ENCODE assay signal across 19 mouse cellular contexts in the genomic region with DNA sequence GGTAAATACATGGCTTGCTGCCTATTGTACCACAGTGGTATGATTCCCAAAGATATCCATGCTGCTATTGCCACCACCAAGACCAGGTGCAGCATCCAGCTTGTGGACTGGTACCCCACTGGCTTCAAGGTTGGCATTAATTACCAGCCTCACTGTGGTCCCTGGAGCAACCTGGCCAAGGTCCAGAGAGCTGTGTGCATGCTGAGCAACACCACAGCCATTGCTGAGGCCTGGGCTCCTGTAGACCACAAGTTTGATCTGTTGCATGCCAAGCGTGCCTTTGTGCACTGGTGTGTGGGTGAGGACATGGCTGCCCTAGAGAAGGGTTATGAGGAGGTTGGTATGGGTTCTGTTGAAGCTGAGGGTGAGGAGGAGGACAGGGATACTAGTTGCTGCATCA.
A peak's percentile ranks its signal among the peaks of the same experiment; 100 is the strongest.
DNase-seq lines count a peak whose midpoint lies in the region; ATAC-seq and TF ChIP-seq lines count a peak whose summit lies in the region.
"Had no signal": no experiment of that assay in that cellular context is flagged by ENCODE, and none has a peak within 500 bp of the region (broad histone marks: within the 10 kb centered on the region; RNA-seq: fewer than 3 reads in every experiment).

No protein-coding gene starts in this region.

- ATAC-seq in cerebellum, adult (ENCODE audit: insufficient number of reproducible peaks, low FRiP score, low TSS enrichment) = no peak
- ATAC-seq in liver, embryonic 11.5 days (replicated peaks; ENCODE audit: low FRiP score) = no peak
- ATAC-seq: activated CD4-positive, CD25-positive, alpha-beta regulatory T cell, adult 4 months; lung, postnatal 0 days had no signal

- WGBS in liver, embryonic 11.5 days = 80% methylated on average over 1 of the region's 1 CpGs

- H3K9ac ChIP-seq in liver, embryonic 11.5 days (ENCODE audit: low read depth, low read length) = no peak overlapping the region
- H3K9ac ChIP-seq: heart, embryonic 15.5 days; hindbrain, embryonic 15.5 days; liver, embryonic 13.5 days; neural tube, embryonic 15.5 days; stomach, embryonic 15.5 days had no signal

- H3K79me2 ChIP-seq in myocyte (ENCODE audit: control insufficient read depth, insufficient read depth) = peaks cover 23% of the 10 kb centered on the region

- peaks cover 5% of the 10 kb centered on the region; the same call in 1 of the 2 replicates for H3K4me1 ChIP-seq in liver, embryonic 11.5 days (replicated peaks; ENCODE audit: control insufficient read depth, insufficient read depth, low read length)
- H3K4me1 ChIP-seq: forebrain, embryonic 10.5 days; stomach, embryonic 15.5 days had no signal

- H3K4me3 ChIP-seq in myocyte = no peak overlapping the region
- H3K4me3 ChIP-seq in liver, embryonic 11.5 days (ENCODE audit: low read depth, low read length) = no peak overlapping the region
- H3K4me3 ChIP-seq: forebrain, embryonic 10.5 days; heart, embryonic 15.5 days; hindbrain, embryonic 15.5 days; liver, embryonic 13.5 days; neural tube, embryonic 15.5 days; stomach, embryonic 15.5 days had no signal

- H3K27ac ChIP-seq in liver, embryonic 11.5 days (ENCODE audit: low read depth, low read length) = no peak overlapping the region
- H3K27ac ChIP-seq: forebrain, embryonic 10.5 days; heart, embryonic 15.5 days; hindbrain, embryonic 15.5 days; liver, embryonic 13.5 days; neural tube, embryonic 15.5 days; stomach, embryonic 15.5 days had no signal

- H3K36me3 ChIP-seq in myocyte (ENCODE audit: control insufficient read depth, insufficient read depth) = no peaks in the 10 kb centered on the region
- no peaks in the 10 kb centered on the region; the same call in 1 of the 2 replicates for H3K36me3 ChIP-seq in liver, embryonic 11.5 days (ENCODE audit: control insufficient read depth, insufficient read depth, low read length)
- H3K36me3 ChIP-seq: heart, embryonic 15.5 days; hindbrain, embryonic 15.5 days; neural tube, embryonic 15.5 days; stomach, embryonic 15.5 days had no signal

- no peaks in the 10 kb centered on the region for H3K9me3 ChIP-seq in liver, embryonic 11.5 days (ENCODE audit: control insufficient read depth, low read length)
- H3K9me3 ChIP-seq: forebrain, embryonic 10.5 days; heart, embryonic 15.5 days; hindbrain, embryonic 15.5 days; liver, embryonic 13.5 days; neural tube, embryonic 15.5 days; stomach, embryonic 15.5 days had no signal

- no peak for TF ChIP-seq POLR2A in myocyte (IDR thresholded peaks at IDR 0.05; ENCODE audit: insufficient read length, low read depth)

- no peak overlapping the region for H3ac ChIP-seq in myocyte (ENCODE audit: control insufficient read depth, insufficient read length)

- no peak overlapping the region for H3K4me2 ChIP-seq in myocyte (ENCODE audit: low read depth)
- H3K4me2 ChIP-seq in liver, embryonic 11.5 days = no peak overlapping the region
- H3K4me2 ChIP-seq: heart, embryonic 15.5 days; hindbrain, embryonic 15.5 days; liver, embryonic 13.5 days; neural tube, embryonic 15.5 days; stomach, embryonic 15.5 days had no signal

- DNase-seq in cerebellum, adult 11 months = peak; percentile 51
- DNase-seq in kidney, adult 8-10 months = peak; percentile 62 to 66
- DNase-seq in kidney, adult 18-20 months = no peak
- peak; percentile 77 to 87 for DNase-seq in cerebellum, postnatal 10 days
- no peak for DNase-seq in liver, embryonic 11.5 days (ENCODE audit: low spot score)
- DNase-seq in urinary bladder, postnatal 25 days (ENCODE audit: low spot score) = no peak
- DNase-seq: adrenal gland, postnatal 36 days; liver, embryonic 13.5 days; spleen, adult 18-20 months had no signal

- H3K27me3 ChIP-seq in myocyte (ENCODE audit: control insufficient read depth, insufficient read depth, insufficient read length) = no peaks in the 10 kb centered on the region
- H3K27me3 ChIP-seq in liver, embryonic 11.5 days (replicated peaks; ENCODE audit: control insufficient read depth, insufficient read depth, low read length) = no peaks in the 10 kb centered on the region
- H3K27me3 ChIP-seq: CH12.LX; heart, embryonic 15.5 days; hindbrain, embryonic 15.5 days; liver, embryonic 13.5 days; neural tube, embryonic 15.5 days; stomach, embryonic 15.5 days had no signal

TF ChIP-seq in myocyte, 11 proteins besides CTCF, POLR2A, EP300 and RAD21:
- TF ChIP-seq CEBPB (IDR thresholded peaks at IDR 0.05; ENCODE audit: insufficient read depth, poor library complexity, severe bottlenecking) = no peak
- peak in 2 of 3 experiments; percentile 18 to 34 for TF ChIP-seq MYOD1 (IDR thresholded peaks at IDR 0.05; ENCODE audit: control insufficient read depth in 1 of 3, insufficient read length in 2 of 3, low read depth in 2 of 3)
- TF ChIP-seq E2F4 (IDR thresholded peaks at IDR 0.05; ENCODE audit: insufficient read depth) = no peak
- peak in 1 of 3 experiments; percentile 60 for TF ChIP-seq MYOG (IDR thresholded peaks at IDR 0.05; ENCODE audit: control insufficient read depth in 1 of 3, insufficient read depth in 1 of 3, insufficient read length in 2 of 3, low read depth in 2 of 3)
- peak; percentile 4 for TF ChIP-seq POLR2AphosphoS2 (IDR thresholded peaks at IDR 0.05; ENCODE audit: insufficient read length, low read depth)
- TF ChIP-seq TCF3 (IDR thresholded peaks at IDR 0.05; ENCODE audit: insufficient read length, low read depth) = no peak
- TF ChIP-seq TCF12 (IDR thresholded peaks at IDR 0.05; ENCODE audit: insufficient read depth, poor library complexity, severe bottlenecking) = no peak
- TF ChIP-seq MAX (IDR thresholded peaks at IDR 0.05; ENCODE audit: low read depth) = no peak
TF ChIP-seq in myocyte: peak in this region for 3.

Comparison
In these comparisons a context has a peak if more than half of its experiments do, and no peak if none do; other contexts are left out.
1. DNase-seq: peak in cerebellum, adult 11 months (single experiment), kidney, adult 8-10 months (2 of 2) and cerebellum, postnatal 10 days (2 of 2); none in kidney, adult 18-20 months (single experiment), liver, embryonic 11.5 days (single experiment) and urinary bladder, postnatal 25 days (single experiment).